In the genomic region with DNA sequence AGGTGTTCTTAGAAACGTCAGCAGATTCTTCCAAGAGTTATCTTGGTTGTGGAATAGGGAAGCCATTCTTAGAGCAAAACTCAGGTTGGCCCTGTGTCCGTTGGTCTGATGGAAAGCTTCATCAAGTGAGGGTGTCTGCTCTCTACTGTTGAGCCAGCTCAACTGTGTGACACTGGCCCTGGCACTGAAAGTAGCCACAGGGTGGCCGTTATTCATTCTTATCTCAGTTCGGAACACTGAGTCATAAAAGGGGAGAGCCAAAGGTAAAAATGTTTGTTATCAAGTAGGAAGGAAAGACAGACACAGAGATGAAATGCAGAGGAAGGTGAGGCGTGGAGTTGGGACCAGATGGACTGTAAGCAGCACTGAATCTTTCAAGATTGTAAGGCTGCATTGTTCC, we compare ENCODE assay signal across 12 mouse cellular contexts.
A peak's percentile ranks its signal among the peaks of the same experiment; 100 is the strongest.
DNase-seq lines count a peak whose midpoint lies in the region; ATAC-seq and TF ChIP-seq lines count a peak whose summit lies in the region.
"Had no signal": no experiment of that assay in that cellular context is flagged by ENCODE, and none has a peak within 500 bp of the region (broad histone marks: within the 10 kb centered on the region; RNA-seq: fewer than 3 reads in every experiment).

No protein-coding gene starts in this region.

- no peak overlapping the region for H3K9ac ChIP-seq in kidney, embryonic 14.5 days (ENCODE audit: low read depth, low read length)
- no peak overlapping the region for H3K9ac ChIP-seq in limb, embryonic 12.5 days (replicated peaks)
- H3K9ac ChIP-seq: liver, embryonic 15.5 days had no signal

- peaks cover 27% of the 10 kb centered on the region for H3K4me1 ChIP-seq in kidney, embryonic 14.5 days (ENCODE audit: control insufficient read depth, insufficient read depth, low read length)
- peaks cover 31% of the 10 kb centered on the region for H3K4me1 ChIP-seq in G1E (ENCODE audit: insufficient read depth, low read depth, low read length)
- H3K4me1 ChIP-seq in limb, embryonic 12.5 days (replicated peaks) = peaks cover 61% of the 10 kb centered on the region

- peak; percentile 37 for DNase-seq in adrenal gland, postnatal 14 days
- no peak for DNase-seq in adrenal gland, postnatal 10 days
- no peak for DNase-seq in kidney, adult 18-20 months
- DNase-seq in G1E (ENCODE audit: low spot score) = peak; percentile 38
- DNase-seq in natural killer cell, adult 2 months (ENCODE audit: low spot score in 2 of 2) = no peak
- no peak for DNase-seq in ovary, adult 18-20 months (ENCODE audit: low spot score)
- DNase-seq: cerebellum, adult 11 months; kidney, adult 8-10 months had no signal

- no peak overlapping the region for H3K4me3 ChIP-seq in kidney, embryonic 14.5 days (ENCODE audit: low read length)
- no peak overlapping the region; the same call in 1 of the 2 replicates for H3K4me3 ChIP-seq in G1E (ENCODE audit: low read depth, low read length)
- H3K4me3 ChIP-seq in limb, embryonic 12.5 days (replicated peaks) = no peak overlapping the region
- H3K4me3 ChIP-seq: left cerebral cortex, adult 2 months; liver, embryonic 15.5 days had no signal

- no peak for TF ChIP-seq CTCF in G1E (IDR thresholded peaks at IDR 0.05; ENCODE audit: low read depth, low read length)

- H3K27me3 ChIP-seq in kidney, embryonic 14.5 days (ENCODE audit: control insufficient read depth, insufficient read depth, low read length) = no peaks in the 10 kb centered on the region
- H3K27me3 ChIP-seq in G1E (ENCODE audit: insufficient read depth, low read length) = no peaks in the 10 kb centered on the region
- H3K27me3 ChIP-seq in limb, embryonic 12.5 days = no peaks in the 10 kb centered on the region
- H3K27me3 ChIP-seq: liver, embryonic 15.5 days had no signal

- no peaks in the 10 kb centered on the region for H3K9me3 ChIP-seq in kidney, embryonic 14.5 days (ENCODE audit: control insufficient read depth, low read length)
- no peaks in the 10 kb centered on the region for H3K9me3 ChIP-seq in G1E (replicated peaks)
- H3K9me3 ChIP-seq in limb, embryonic 12.5 days = no peaks in the 10 kb centered on the region
- H3K9me3 ChIP-seq: liver, embryonic 15.5 days had no signal

- peak overlapping the region; percentile 76; the same call in 1 of the 2 replicates for H3K27ac ChIP-seq in kidney, embryonic 14.5 days (ENCODE audit: low read depth, low read length)
- peak overlapping the region; percentile 89 for H3K27ac ChIP-seq in limb, embryonic 12.5 days
- H3K27ac ChIP-seq: left cerebral cortex, adult 2 months; liver, embryonic 15.5 days had no signal

- no peaks in the 10 kb centered on the region for H3K36me3 ChIP-seq in kidney, embryonic 14.5 days (ENCODE audit: control insufficient read depth, insufficient read depth, low read length)
- H3K36me3 ChIP-seq in G1E (replicated peaks) = peaks cover 2% of the 10 kb centered on the region
- no peaks in the 10 kb centered on the region for H3K36me3 ChIP-seq in limb, embryonic 12.5 days
- H3K36me3 ChIP-seq: liver, embryonic 15.5 days had no signal

- ATAC-seq in kidney, embryonic 14.5 days (ENCODE audit: low FRiP score, low TSS enrichment) = no peak
- peak; percentile 58; the same call in 1 of the 2 replicates for ATAC-seq in G1E (ENCODE audit: extremely low read depth, insufficient number of reproducible peaks, low FRiP score, poor library complexity, severe bottlenecking)
- ATAC-seq in limb, embryonic 12.5 days (ENCODE audit: insufficient number of reproducible peaks, insufficient read depth, low FRiP score, low TSS enrichment, low read depth) = no peak

- 72% methylated on average over 5 of the region's 5 CpGs for WGBS in kidney, embryonic 14.5 days
- 61% methylated on average over 5 of the region's 5 CpGs for WGBS in limb, embryonic 12.5 days

- no peak overlapping the region for H3K4me2 ChIP-seq in kidney, embryonic 14.5 days (replicated peaks; ENCODE audit: low read depth, low read length)
- H3K4me2 ChIP-seq in limb, embryonic 12.5 days = no peak overlapping the region
- H3K4me2 ChIP-seq: liver, embryonic 15.5 days had no signal

Comparison
In these comparisons a context has a peak if more than half of its experiments do, and no peak if none do; other contexts are left out.
1. DNase-seq: peak in adrenal gland, postnatal 14 days (single experiment) and G1E (single experiment); none in adrenal gland, postnatal 10 days (single experiment), kidney, adult 18-20 months (single experiment), natural killer cell, adult 2 months (0 of 2) and ovary, adult 18-20 months (single experiment).